Mouse (Mus musculus) inflammation-experienced regulatory T-cells (primary cell): ENCODE data around the gene Nsun3. TPM values are rescaled to one million over a fixed set of nuclear protein-coding genes. Genes with fewer than 3 reads are reported as not detected.

Experiments used
- polyA plus RNA-seq, 2 experiments: library from polyadenylated mRNA; unstranded; fragments of 100-300 nt; shearing (Covaris generic); gene quantifications; one replicate each; pipeline ENCODE4 v1.2.1; 2017

The Nsun3 gene
- 10 to 100 TPM; 17.3 to 17.4 TPM for polyA plus RNA-seq

GRCm38 (mm10) chr16:62786621-62787331 lies at the start of gene Nsun3:
Gene Nsun3, minus strand, starts transcription at chr16:62786818.

DNA sequence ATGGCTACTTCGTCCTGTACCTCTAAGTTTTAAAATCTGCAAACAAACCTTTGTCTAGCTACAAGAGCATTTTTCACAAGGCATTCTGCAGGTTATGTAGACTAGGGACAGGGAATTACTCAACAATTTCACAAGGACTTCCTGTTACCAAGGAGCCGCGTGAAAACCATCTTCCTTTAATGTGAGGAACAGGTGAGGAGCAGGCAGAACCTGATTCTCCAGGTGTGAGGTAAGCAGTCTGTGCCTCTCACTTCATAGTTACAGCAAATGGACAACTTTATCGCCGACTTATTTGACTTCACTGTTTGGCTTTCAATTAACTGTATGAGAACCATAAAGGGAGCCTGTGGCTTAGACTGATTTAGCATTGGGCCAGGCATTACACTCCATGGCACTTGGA lies 27.9 kb upstream of the Nsun3 start, which contains the start of gene Stx19:
TSS of gene Stx19 (plus strand) at position 186 of the 400 bp plus-strand sequence.

Other genes starting within 250 kb of the Nsun3 start
- gene Stx19, start 27.9 kb upstream of the Nsun3 start, polyA plus RNA-seq: 1 to 10 TPM; 1.2 to 1.6 TPM
- 10 to 100 TPM; 17.2 to 26.0 TPM for gene Arl13b, start 60.2 kb upstream of the Nsun3 start, polyA plus RNA-seq
- 10 to 100 TPM; 15.1 to 18.5 TPM for gene Pros1, start 67.5 kb upstream of the Nsun3 start, polyA plus RNA-seq